Mouse (Mus musculus) small intestine, adult 2 months (tissue): ENCODE data around the gene Tppp.

Experiments
- CTCF ChIP-seq: fragments of 200-500 bp; IDR thresholded peaks from 2 replicates; pipeline ENCODE4 v1.5.1; 2012; ENCODE audit warnings: low read depth, mild to moderate bottlenecking, control low read depth, inconsistent platforms, low read length, moderate library complexity, mixed read lengths; ENCODE audit not compliant: insufficient replicate concordance, insufficient read length; ENCODE audit errors: extremely low read depth
- POLR2A ChIP-seq: fragments of 200-500 bp; IDR thresholded peaks from 2 replicates; pipeline ENCODE4 v1.6.1; 2012; ENCODE audit warnings: low read depth, mild to moderate bottlenecking, control low read depth, inconsistent platforms, low read length, moderate library complexity

- TF ChIP-seq CTCF (no peak), POLR2A (no peak)
Measured at GRCm38 (mm10) chr13:74030691-74031090, 21.5 kb downstream of the Tppp start.
